In the genomic region with DNA sequence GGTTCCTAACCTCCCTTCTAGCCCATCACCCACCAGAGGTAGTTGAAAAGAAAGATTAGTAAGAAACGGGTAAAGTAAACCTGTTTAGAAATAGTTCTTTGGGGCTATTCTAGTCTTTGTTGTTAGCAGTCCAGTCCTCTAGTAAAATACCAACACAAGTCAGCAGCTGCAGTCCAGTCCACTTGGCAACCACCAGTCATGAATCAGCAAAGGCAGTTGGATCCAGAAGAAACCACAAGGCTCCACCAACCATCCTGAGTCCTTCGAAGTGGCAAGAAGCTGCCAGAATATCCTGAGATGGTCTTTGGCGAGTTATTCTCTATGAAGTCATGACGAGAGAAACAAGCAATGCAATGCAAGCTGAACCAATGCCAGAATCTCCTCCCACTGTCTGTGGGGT, we compare ENCODE assay signal across 31 mouse cellular contexts.
"Had no signal": no experiment of that assay in that cellular context is flagged by ENCODE, and none has a peak within 500 bp of the region (broad histone marks: within the 10 kb centered on the region; RNA-seq: fewer than 3 reads in every experiment).

No protein-coding gene starts in this region.

- H3K27me3 ChIP-seq: limb, embryonic 12.5 days; limb, embryonic 13.5 days; limb, embryonic 15.5 days; liver, embryonic 12.5 days; liver, embryonic 13.5 days; liver, embryonic 15.5 days; lung, embryonic 15.5 days; megakaryocyte, embryonic 14.5 days; midbrain, embryonic 12.5 days; midbrain, embryonic 13.5 days; midbrain, embryonic 15.5 days; neural tube, embryonic 12.5 days; neural tube, embryonic 13.5 days had no signal

- H3K36me3 ChIP-seq: limb, embryonic 10.5 days; limb, embryonic 12.5 days; limb, embryonic 13.5 days; limb, embryonic 15.5 days; liver, embryonic 12.5 days; liver, embryonic 13.5 days; liver, embryonic 15.5 days; lung, embryonic 15.5 days; midbrain, embryonic 10.5 days; midbrain, embryonic 12.5 days; midbrain, embryonic 13.5 days; midbrain, embryonic 15.5 days; neural tube, embryonic 12.5 days; neural tube, embryonic 13.5 days had no signal

- H3K9ac ChIP-seq: limb, embryonic 12.5 days; limb, embryonic 13.5 days; limb, embryonic 15.5 days; liver, embryonic 12.5 days; liver, embryonic 13.5 days; liver, embryonic 14.5 days; liver, embryonic 15.5 days; liver, postnatal 0 days; lung, embryonic 14.5 days; lung, embryonic 15.5 days; midbrain, embryonic 12.5 days; midbrain, embryonic 13.5 days; midbrain, embryonic 15.5 days; neural tube, embryonic 12.5 days; neural tube, embryonic 13.5 days had no signal

- DNase-seq: left cerebral cortex, postnatal 4 days; liver; liver, embryonic 13.5 days; liver, postnatal 0 days; lung, adult 18-20 months; lung, adult 2 months; lung, embryonic 14.5 days; lung, postnatal 10 days; lung, postnatal 14 days; lung, postnatal 36 days; lung, postnatal 4 days; midbrain, embryonic 14.5 days had no signal

- H3K4me3 ChIP-seq: limb, embryonic 10.5 days; limb, embryonic 12.5 days; limb, embryonic 13.5 days; limb, embryonic 15.5 days; liver, embryonic 12.5 days; liver, embryonic 13.5 days; liver, embryonic 15.5 days; lung, embryonic 15.5 days; megakaryocyte, embryonic 14.5 days; midbrain, embryonic 10.5 days; midbrain, embryonic 12.5 days; midbrain, embryonic 13.5 days; midbrain, embryonic 15.5 days; myocyte; neural tube, embryonic 12.5 days; neural tube, embryonic 13.5 days had no signal

- H3K4me2 ChIP-seq: limb, embryonic 12.5 days; limb, embryonic 13.5 days; limb, embryonic 15.5 days; liver, embryonic 11.5 days; liver, embryonic 12.5 days; liver, embryonic 13.5 days; liver, embryonic 15.5 days; lung, embryonic 14.5 days; lung, embryonic 15.5 days; midbrain, embryonic 11.5 days; midbrain, embryonic 12.5 days; midbrain, embryonic 13.5 days; midbrain, embryonic 15.5 days; neural tube, embryonic 12.5 days; neural tube, embryonic 13.5 days had no signal

- H3K27ac ChIP-seq: limb, embryonic 15.5 days; liver, embryonic 12.5 days; liver, embryonic 13.5 days; liver, embryonic 14.5 days; liver, embryonic 15.5 days; midbrain, embryonic 10.5 days; midbrain, embryonic 12.5 days; midbrain, embryonic 13.5 days; midbrain, embryonic 15.5 days; neural tube, embryonic 12.5 days; neural tube, embryonic 13.5 days had no signal

- H3K4me1 ChIP-seq: liver, embryonic 15.5 days; midbrain, embryonic 10.5 days; midbrain, embryonic 12.5 days; midbrain, embryonic 13.5 days; neural tube, embryonic 12.5 days had no signal

- ATAC-seq: liver, embryonic 12.5 days; midbrain, embryonic 13.5 days; midbrain, embryonic 15.5 days; midbrain, embryonic 16.5 days had no signal

- H3K9me3 ChIP-seq: limb, embryonic 10.5 days; limb, embryonic 13.5 days; limb, embryonic 15.5 days; liver, embryonic 12.5 days; liver, embryonic 13.5 days; liver, embryonic 15.5 days; lung, embryonic 15.5 days; midbrain, embryonic 10.5 days; midbrain, embryonic 12.5 days; midbrain, embryonic 13.5 days; midbrain, embryonic 15.5 days; neural tube, embryonic 12.5 days; neural tube, embryonic 13.5 days had no signal
